Mouse (Mus musculus) spleen, adult 12 weeks (tissue): ENCODE data around the gene Gm4070.
"Not testable (repeated sequence)": the region's sequence is repeated elsewhere in the genome, so short reads cannot be mapped to it uniquely, and the experiment has no call there.

ENCODE experiments used
- DNase-seq: peaks from one replicate; pipeline ENCODE4 v3.0.0; 2022; ENCODE audit warnings: low spot score

Gene Gm4070

GRCm38 (mm10) chr7:105953812-105954211, at the start of gene Gm4070:
Gm4070 (minus strand) TSS chr7:105953967.
- not testable (repeated sequence) for DNase-seq

- not testable (repeated sequence) for DNase-seq
These were observed 773 bp upstream of the Gm4070 start for GRCm38 (mm10) chr7:105954540-105954939.

- DNase-seq = not testable (repeated sequence)
These were observed 1.4 kb downstream of the Gm4070 start for GRCm38 (mm10) chr7:105952408-105952807.

GRCm38 (mm10) chr7:105945238-105945637, 8.5 kb downstream of the Gm4070 start:
- not testable (repeated sequence) for DNase-seq

- not testable (repeated sequence) for DNase-seq
These were observed 21.6 kb downstream of the Gm4070 start for GRCm38 (mm10) chr7:105932132-105932531.

- DNase-seq = not testable (repeated sequence)
These were observed 70.0 kb downstream of the Gm4070 start for GRCm38 (mm10) chr7:105883588-105884336.

DNA sequence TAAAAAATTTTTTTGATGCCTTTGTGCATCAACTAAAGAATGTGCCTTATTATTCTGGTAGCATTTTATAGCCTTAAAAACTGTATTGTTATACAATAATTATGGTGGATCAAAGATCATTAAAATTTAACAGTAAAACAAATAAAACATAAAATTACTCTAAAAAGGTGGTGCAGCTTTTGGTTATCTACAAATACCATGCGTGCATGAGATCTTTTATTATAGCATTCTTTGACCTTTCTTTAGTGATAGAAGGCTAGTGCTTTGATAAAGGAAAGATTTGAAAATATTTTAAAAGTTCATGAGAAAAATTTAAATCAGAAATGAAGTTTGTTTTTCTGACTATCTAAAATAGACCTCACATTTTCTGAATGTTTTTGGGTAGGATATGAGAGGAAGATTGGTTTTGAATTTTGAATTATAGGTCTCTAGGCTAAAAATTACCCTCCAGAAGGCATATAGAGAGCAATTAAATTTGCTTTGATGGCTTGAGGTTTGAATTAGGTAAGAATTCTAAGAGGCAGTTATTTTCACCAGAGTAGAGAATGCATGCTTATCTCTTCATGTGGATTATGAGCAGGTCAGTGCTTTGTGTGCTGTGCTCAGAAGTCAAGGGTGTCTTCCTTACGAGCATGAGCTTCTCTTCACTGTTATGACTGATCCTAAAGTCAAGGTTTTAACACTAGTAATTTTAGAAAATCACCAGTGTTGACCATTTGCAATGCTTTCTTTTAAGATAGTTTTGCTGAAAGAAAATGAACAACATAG, 73.9 kb downstream of the Gm4070 start:
- not testable (repeated sequence) for DNase-seq

- not testable (repeated sequence) for DNase-seq
These were observed 97.8 kb downstream of the Gm4070 start for GRCm38 (mm10) chr7:105855718-105856560.
